Mouse (Mus musculus): ENCODE measurements around the gene Klhl12.
"Not testable (repeated sequence)": the region's sequence is repeated elsewhere in the genome, so short reads cannot be mapped to it uniquely, and the experiment has no call there.

Gene Klhl12

DNA sequence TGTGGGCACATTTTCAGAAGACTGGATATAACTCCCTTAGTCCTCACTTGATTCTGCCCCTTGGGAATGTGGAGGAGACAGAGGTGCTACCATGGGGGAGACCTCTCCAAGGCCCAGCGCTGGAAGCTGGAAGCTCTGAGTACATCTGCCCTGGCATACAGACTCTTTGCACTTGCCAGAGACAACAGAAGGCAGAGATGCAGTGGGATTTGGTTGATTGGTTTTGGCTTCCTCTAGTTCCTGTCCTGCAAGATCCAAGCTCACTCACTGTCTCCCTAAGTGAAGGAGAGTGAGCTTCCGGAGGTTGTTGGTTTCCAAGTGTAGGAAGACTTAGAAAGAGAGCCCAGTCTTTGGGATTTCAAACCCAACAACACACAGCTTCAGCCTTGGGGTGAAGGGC is 60.6 kb downstream of the Klhl12 start:
- DNase-seq (ENCODE audit: low spot score) = no peak

GRCm38 (mm10) chr1:134516491-134517198 is 61.3 kb downstream of the Klhl12 start:
- no peak for DNase-seq (ENCODE audit: low spot score)

DNA sequence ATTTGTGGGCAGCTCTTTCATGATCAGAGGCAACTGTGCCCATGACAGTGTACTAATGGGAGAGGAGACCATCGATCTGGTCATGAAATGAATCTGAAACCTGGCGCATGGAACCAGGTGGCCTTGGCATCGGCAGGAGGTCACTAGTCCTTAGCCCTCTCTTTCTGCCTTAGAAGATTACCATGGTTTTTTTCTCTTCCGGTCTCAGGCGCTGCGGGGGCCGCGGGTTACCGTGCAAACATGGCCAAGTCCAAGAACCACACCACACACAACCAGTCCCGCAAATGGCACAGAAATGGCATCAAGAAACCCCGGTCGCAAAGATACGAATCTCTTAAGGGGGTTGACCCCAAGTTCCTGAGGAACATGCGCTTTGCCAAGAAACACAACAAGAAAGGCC is 62.5 kb downstream of the Klhl12 start:
- not testable (repeated sequence) for DNase-seq (ENCODE audit: low spot score)

DNA sequence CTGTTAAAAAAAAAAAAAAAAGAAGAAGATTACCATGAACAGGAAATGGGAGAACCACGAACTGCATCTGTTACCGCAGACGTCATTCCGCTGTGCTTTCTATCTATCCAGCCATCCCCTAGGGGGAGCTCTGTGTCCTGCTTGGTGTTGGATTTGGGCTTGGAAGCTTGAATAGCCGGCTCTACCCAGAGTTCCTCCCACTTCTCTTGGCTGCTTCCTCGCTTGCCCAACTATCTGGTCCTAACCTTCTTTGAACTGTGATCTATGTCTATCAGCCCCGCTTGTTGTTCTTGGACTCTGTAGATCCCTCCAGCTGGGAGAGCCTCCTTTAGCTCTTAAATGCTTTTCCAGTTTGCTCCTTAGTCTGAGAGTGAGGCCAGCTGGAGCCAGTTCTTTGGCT is 63.3 kb downstream of the Klhl12 start:
- DNase-seq (ENCODE audit: low spot score) = peak; percentile 81

- DNase-seq (ENCODE audit: low spot score) = not testable (repeated sequence)
Measured at GRCm38 (mm10) chr1:134519201-134519600, 63.9 kb downstream of the Klhl12 start.

- no peak for DNase-seq (ENCODE audit: low spot score)
Measured at GRCm38 (mm10) chr1:134520001-134520721, 64.8 kb downstream of the Klhl12 start.

GRCm38 (mm10) chr1:134521163-134521562 is 65.8 kb downstream of the Klhl12 start:
- no peak for DNase-seq (ENCODE audit: low spot score)

DNA sequence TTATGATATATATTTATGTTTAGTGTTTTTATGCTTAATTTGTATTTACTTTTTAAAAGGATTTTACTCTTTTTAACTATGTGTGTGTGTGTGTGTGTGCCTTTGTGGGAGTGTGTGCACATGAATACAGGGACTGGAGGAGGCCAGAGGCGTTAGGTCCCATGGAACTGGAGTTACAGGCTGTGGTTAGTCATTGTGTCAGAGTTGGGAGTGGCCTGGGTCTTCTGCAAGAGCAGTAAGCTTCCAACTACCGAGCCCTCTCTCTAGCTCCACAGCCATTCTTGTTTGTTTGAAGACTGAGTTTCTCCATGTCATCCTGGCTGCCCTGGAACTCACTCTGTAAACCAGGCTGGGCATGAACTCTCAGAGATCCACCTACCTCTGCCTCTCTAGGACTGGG is 67.0 kb downstream of the Klhl12 start:
- DNase-seq (ENCODE audit: low spot score) = no peak

GRCm38 (mm10) chr1:134524424-134524823 is 69.1 kb downstream of the Klhl12 start:
- DNase-seq (ENCODE audit: low spot score) = no peak

GRCm38 (mm10) chr1:134525015-134525414 is 69.7 kb downstream of the Klhl12 start:
- no peak for DNase-seq (ENCODE audit: low spot score)

GRCm38 (mm10) chr1:134526752-134527151 is 71.4 kb downstream of the Klhl12 start:
- DNase-seq (ENCODE audit: low spot score) = no peak

GRCm38 (mm10) chr1:134530618-134531017 is 75.3 kb downstream of the Klhl12 start:
- no peak for DNase-seq (ENCODE audit: low spot score)

DNA sequence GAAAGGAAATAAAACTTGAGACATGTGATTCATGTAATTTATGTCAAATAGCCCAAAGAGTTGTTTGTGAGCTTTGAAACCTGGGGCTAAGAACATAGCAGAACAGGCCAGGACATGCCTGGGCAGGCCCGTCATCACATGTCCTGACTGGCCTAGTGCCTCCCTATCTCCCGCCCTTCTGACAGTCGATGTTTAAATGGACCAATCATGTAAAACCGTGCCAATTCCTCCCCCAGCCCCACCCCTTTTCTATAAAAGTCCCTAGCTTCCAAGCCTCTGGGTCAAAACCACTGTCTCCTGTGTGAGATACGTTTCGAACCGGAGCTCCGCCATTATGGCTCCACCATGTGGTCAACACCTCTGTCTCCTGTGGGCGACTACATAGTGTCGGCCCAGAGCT is 78.4 kb downstream of the Klhl12 start:
- not testable (repeated sequence) for DNase-seq (ENCODE audit: low spot score)

- no peak for DNase-seq (ENCODE audit: low spot score)
Measured at GRCm38 (mm10) chr1:134535054-134535453, 79.7 kb downstream of the Klhl12 start.

DNA sequence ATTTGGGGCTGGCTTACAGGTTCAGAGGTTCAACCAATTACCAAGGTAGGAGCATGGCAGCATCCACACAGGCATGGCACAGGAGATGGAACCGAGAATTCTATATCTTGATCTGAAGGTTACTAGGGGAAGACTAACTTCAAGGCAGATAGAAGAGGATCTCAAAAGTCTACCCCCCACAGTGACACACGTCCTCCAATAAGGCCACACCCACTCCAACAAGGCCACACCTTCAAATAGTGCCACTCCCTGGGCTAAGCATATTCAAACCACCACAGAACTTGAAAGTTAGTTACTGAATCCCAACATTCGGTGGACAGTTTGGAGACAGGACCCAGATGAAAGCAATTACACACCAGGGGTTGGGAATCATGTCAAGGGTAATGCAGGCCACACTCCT is 80.2 kb downstream of the Klhl12 start:
- DNase-seq (ENCODE audit: low spot score) = no peak

GRCm38 (mm10) chr1:134540610-134541009 is 85.3 kb downstream of the Klhl12 start:
- no peak for DNase-seq (ENCODE audit: low spot score)

Measured in testis, postnatal 14 days (tissue).